Mouse (Mus musculus): Measurements from ENCODE around the gene Ciita.

DNA sequence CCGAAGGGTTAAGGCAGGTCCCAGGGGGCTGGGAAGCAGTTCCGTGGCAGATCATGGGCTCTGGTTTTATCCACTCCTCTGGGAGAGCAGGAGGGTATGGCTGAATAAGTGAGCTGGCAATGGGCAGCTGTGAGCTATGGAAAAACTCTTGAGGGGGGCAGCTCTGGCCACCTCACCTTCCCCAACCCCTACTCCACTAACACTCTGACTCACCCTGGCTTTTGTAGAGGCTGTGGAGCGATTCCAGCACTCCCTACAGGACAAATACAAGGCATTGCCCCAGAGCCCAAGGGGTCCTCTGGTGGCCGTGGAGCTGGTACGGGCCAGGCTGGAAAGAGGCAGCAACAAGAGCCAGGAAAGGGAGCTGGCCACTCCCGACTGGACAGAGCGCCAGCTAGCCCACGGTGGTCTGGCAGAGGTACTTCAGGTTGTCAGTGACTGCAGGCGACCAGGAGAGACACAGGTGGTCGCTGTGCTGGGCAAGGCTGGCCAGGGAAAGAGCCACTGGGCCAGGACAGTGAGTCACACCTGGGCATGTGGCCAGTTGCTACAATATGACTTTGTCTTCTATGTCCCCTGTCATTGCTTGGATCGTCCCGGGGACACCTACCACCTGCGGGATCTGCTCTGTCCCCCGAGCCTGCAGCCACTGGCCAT lies 30.7 kb downstream of the Ciita start:
- TF ChIP-seq CTCF (IDR thresholded peaks at IDR 0.05; ENCODE audit: borderline replicate concordance, control insufficient read depth, extremely low read depth, insufficient read depth, low read length, poor library complexity) (no peak), POLR2A (IDR thresholded peaks at IDR 0.05; ENCODE audit: control insufficient read depth, extremely low read depth, insufficient read depth, low read length, poor library complexity) (no peak)
